ENCODE assay signal across 26 mouse cellular contexts in genomic region chr4:123331326-123331725, GRCm38 (mm10). TPM values are rescaled to one million over a fixed set of nuclear protein-coding genes. Genes with fewer than 3 reads are reported as not detected.
DNase-seq lines count a peak whose midpoint lies in the region; ATAC-seq lines count a peak whose summit lies in the region.
"Had no signal": no experiment of that assay in that cellular context is flagged by ENCODE, and none has a peak within 500 bp of the region (broad histone marks: within the 10 kb centered on the region; RNA-seq: fewer than 3 reads in every experiment).

No protein-coding gene starts in this region.

- no peak for ATAC-seq in forebrain, embryonic 11.5 days (replicated peaks; ENCODE audit: low FRiP score)
- ATAC-seq: activated CD4-positive, CD25-positive, alpha-beta regulatory T cell, adult 4 months; CD4-positive, CD25-positive, alpha-beta regulatory T cell, adult 4 months; Patski had no signal

- H3K36me3 ChIP-seq in forebrain, embryonic 11.5 days (ENCODE audit: control insufficient read depth, insufficient read depth, low read length), result no peaks in the 10 kb centered on the region
- H3K36me3 ChIP-seq: G1E had no signal

- H3K27ac ChIP-seq in forebrain, embryonic 11.5 days (ENCODE audit: low read depth, low read length), result no peak overlapping the region

- H3K4me1 ChIP-seq in forebrain, embryonic 11.5 days (replicated peaks; ENCODE audit: control insufficient read depth, insufficient read depth, low read length), result no peaks in the 10 kb centered on the region

- no peaks in the 10 kb centered on the region; the same call in 1 of the 2 replicates for H3K9me3 ChIP-seq in forebrain, embryonic 11.5 days (ENCODE audit: control insufficient read depth, low read length)

- DNase-seq in ES-CJ7 (ENCODE audit: low read depth, low spot score) (peak; percentile 81), R1 (ENCODE audit: low read depth, low spot score) (peak; percentile 92), ZHBTc4 (ENCODE audit: low read depth, low spot score) (peak; percentile 89), MN1 (ENCODE audit: low spot score) (no peak)
- DNase-seq in forebrain, embryonic 11.5 days (ENCODE audit: low spot score), result no peak
- DNase-seq in Muller cell, postnatal 12 days (ENCODE audit: inconsistent ontology term), result no peak
- DNase-seq: adrenal gland, adult 2 months; adrenal gland, adult 8-10 months; adrenal gland, postnatal 10 days; adrenal gland, postnatal 14 days; adrenal gland, postnatal 25 days; adrenal gland, postnatal 36 days; B cell, adult 2 months; cerebellum, adult 11 months; cerebellum, adult 11-12 months; cerebellum, adult 18-20 months; cerebellum, adult 2 months; cerebellum, adult 8-10 months; cerebellum, adult 9-10 months; cerebellum, adult 9-11 months; cerebellum, postnatal 10 days had no signal

- no peaks in the 10 kb centered on the region for H3K27me3 ChIP-seq in forebrain, embryonic 11.5 days (ENCODE audit: control insufficient read depth, insufficient read depth, low read length)
- H3K27me3 ChIP-seq: CH12.LX, Patski had no signal

- H3K9ac ChIP-seq in forebrain, embryonic 11.5 days (ENCODE audit: low read length), result no peak overlapping the region

- no peak overlapping the region for H3K4me3 ChIP-seq in forebrain, embryonic 11.5 days (ENCODE audit: low read depth, low read length)

- no peak overlapping the region for H3K4me2 ChIP-seq in forebrain, embryonic 11.5 days (ENCODE audit: low read depth, low read length, severe bottlenecking)

- WGBS in forebrain, embryonic 11.5 days, result 75% methylated on average over 5 of the region's 5 CpGs

RNA-seq across cellular contexts. Expression of gene Oxct2a, which starts 7.9 kb away (rescaled TPM):
- not detected in 2 replicates for polyA plus RNA-seq in forebrain, embryonic 11.5 days (2014; fragmentation: Nextera tagmentation; extraction: Ambion mirVana)
- polyA plus RNA-seq: activated CD4-positive, CD25-positive, alpha-beta regulatory T cell, adult 4 months; adrenal gland, adult 2 months; CD4-positive, CD25-positive, alpha-beta regulatory T cell, adult 4 months; cerebellum, adult 2 months; G1E; Patski had no signal

RNA-seq across cellular contexts. Expression of gene Bmp8a, which starts 11.7 kb away (rescaled TPM):
- 0.13 and 0.23 TPM in 2 replicates for polyA plus RNA-seq in forebrain, embryonic 11.5 days (2014; fragmentation: Nextera tagmentation; extraction: Ambion mirVana)
- polyA plus RNA-seq: activated CD4-positive, CD25-positive, alpha-beta regulatory T cell, adult 4 months; CD4-positive, CD25-positive, alpha-beta regulatory T cell, adult 4 months; Patski had no signal

Comparison
In these comparisons a context has a peak if more than half of its experiments do, and no peak if none do; other contexts are left out.
1. DNase-seq: peak in ES-CJ7 (single experiment), R1 (single experiment) and ZHBTc4 (single experiment); none in forebrain, embryonic 11.5 days (single experiment), Muller cell, postnatal 12 days (single experiment) and MN1 (single experiment).